Mouse (Mus musculus) heart, postnatal 36 days (tissue): ENCODE measurements around the gene Olfr1328. TPM values are rescaled to one million over a fixed set of nuclear protein-coding genes. Genes with fewer than 3 reads are reported as not detected.
"Not testable (repeated sequence)": the region's sequence is repeated elsewhere in the genome, so short reads cannot be mapped to it uniquely, and the experiment has no call there.

ENCODE experiments used
- DNase-seq, 2 experiments: peaks; one replicate each; pipeline ENCODE4 v3.0.0; 2021 to 2022
- intact Hi-C: fragments of 180-260 bp; cut with DNase I; formaldehyde crosslinking; loops from one replicate; pipeline ENCODE4 v1.15.1; 2025
- total RNA-seq, 2 experiments: library from RNA; stranded (reverse); gene quantifications; 2 replicates each; pipeline ENCODE4 v1.2.3; 2021

The Olfr1328 gene
- not detected for total RNA-seq

GRCm38 (mm10) chr4:118938512-118938911 lies at the start of gene Olfr1328:
Gene Olfr1328 (minus strand): TSS chr4:118938612.
- intact Hi-C loops: no loop called here

GRCm38 (mm10) chr4:118985291-118985690 lies 46.9 kb upstream of the Olfr1328 start:
- intact Hi-C loops: no loop called here

More at GRCm38 (mm10) chr4:118938512-118938911, at the start of gene Olfr1328:
- DNase-seq: no peak

GRCm38 (mm10) chr4:118973281-118973680 lies 34.9 kb upstream of the Olfr1328 start:
- intact Hi-C loops: no loop called here

More at GRCm38 (mm10) chr4:118985291-118985690, 46.9 kb upstream of the Olfr1328 start:
- no peak for DNase-seq

GRCm38 (mm10) chr4:118967711-118968110 lies 29.3 kb upstream of the Olfr1328 start:
- DNase-seq: no peak
- intact Hi-C loops: no loop called here

More at GRCm38 (mm10) chr4:118973281-118973680, 34.9 kb upstream of the Olfr1328 start:
- DNase-seq: no peak

DNA sequence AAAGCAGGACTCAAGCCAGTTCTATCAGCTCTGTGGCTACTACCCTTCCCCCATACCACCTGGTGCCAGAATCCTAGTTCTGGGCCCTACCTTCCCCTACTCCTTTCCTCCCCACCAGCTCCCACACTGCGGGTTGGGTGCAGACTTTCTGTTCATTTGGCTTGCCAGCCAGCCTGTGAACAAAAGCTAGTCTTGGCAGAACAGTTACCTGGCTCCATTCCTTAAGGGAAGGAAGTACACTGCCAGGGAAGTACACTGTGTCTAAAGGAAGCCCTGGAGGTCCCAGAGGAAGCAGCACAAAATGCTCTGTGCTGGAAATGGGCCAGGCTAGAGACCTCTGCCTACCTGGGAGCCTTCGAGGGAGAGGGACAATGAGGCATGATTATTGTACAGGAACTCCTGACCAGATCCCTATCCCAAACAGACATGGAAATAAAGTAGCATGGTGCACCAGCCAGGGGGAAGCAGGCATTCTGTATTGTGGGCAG lies 22.8 kb upstream of the Olfr1328 start, which contains the start of gene Lao1:
Gene Lao1 (plus strand): TSS at position 438 of the 488 bp plus-strand sequence.
- intact Hi-C loops: no loop called here
- peak; percentile 17 to 28 for DNase-seq

DNA sequence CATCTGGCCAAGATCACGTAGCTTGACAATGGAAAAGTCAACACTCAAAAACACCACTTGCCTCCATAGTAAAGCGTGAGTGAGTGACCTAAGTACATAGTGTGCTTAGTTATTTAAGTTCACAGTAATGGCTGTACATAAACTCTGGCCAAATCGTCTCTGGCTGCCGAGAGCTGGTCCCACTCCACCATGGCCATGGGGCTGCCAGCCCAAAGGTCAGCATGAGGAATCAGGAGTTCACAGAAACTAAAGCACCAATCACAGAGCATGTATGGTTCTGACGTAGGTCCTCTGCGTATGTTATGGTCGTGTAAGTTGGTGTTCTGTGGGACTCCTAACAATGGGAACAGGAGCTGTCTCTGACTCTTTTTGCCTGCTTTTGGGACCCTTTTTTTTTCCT lies 20.4 kb upstream of the Olfr1328 start:
- intact Hi-C loops: no loop called here
- no peak for DNase-seq

DNA sequence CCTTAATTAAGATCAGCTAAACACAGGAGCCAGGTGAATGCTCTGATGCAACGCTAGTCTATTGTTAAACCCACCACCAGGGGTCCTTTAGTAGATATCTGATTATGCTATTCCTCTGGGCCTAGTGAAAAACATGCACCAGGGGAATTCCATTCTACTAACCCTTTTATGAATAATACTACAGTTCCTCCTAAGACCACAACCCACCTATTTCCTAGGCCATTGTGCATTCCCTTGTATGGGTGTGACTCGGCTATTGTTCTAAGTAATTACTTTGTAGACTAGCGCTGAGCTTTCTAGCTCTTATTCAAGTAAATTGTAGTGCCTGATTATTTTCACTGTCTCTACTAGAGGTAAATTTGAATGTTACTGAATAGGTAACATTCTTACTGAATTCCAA lies 7.1 kb downstream of the Olfr1328 start:
- DNase-seq, intact Hi-C loops: not testable (repeated sequence)

- DNase-seq, intact Hi-C loops: not testable (repeated sequence)
These were observed 21.0 kb downstream of the Olfr1328 start, which contains the start of gene Olfr1329 for GRCm38 (mm10) chr4:118917365-118917764. Gene Olfr1329 (minus strand): TSS chr4:118917465.

DNA sequence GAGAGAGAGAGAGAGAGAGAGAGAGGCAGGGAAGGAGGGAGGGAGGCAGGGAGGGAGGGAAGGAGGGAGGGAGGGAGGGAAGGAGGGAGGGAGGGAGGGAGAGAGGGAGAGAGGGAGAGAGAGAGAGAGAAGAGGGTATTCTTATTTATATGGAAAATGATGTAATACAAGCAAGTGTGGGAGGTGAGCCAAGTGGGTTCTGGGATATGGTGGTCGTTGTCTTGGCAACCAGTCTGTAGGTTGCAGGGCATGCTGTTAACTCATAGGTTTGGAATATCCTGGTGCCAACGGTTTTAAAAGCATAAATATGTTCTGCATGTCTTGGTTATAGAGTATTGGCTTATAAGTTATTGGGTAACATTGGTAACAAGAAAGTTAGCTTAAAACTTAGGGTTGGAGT lies 36.4 kb downstream of the Olfr1328 start:
- DNase-seq: no peak
- intact Hi-C loops: no loop called here

DNA sequence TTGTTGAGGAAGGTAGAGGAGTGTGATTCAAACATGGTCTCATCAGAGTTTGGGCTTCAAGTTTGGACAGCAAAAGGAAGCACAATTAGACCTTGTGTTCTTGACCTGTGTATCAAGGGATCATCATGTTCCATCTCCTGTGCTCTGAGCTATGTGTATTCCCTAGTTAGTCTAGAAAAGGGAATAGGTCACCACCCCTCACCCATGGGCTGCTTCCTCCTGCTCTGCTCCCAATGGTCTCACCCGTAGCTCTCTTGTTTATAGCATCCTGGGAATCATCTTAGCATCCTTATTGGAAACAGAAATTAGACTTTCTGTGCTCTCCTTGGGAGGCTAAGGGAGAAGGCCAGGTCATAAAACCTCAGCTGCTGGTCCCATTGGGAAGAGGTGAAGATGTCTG lies 50.1 kb downstream of the Olfr1328 start, which contains the start of gene Olfr1330:
Gene Olfr1330 (plus strand): TSS at position 301 of the 400 bp plus-strand sequence.
- no peak for DNase-seq
- intact Hi-C loops: no loop called here

Other genes with a start within 250 kb of the Olfr1328 start
- not detected for gene Olfr1342, start 245.9 kb downstream of the Olfr1328 start, total RNA-seq
- gene Olfr1341, start 235.1 kb downstream of the Olfr1328 start, total RNA-seq: not detected
- gene Olfr1340, start 218.5 kb downstream of the Olfr1328 start, total RNA-seq: not detected
- not detected for gene Olfr1339, start 206.4 kb downstream of the Olfr1328 start, total RNA-seq
- gene Olfr1338, start 179.9 kb downstream of the Olfr1328 start, total RNA-seq: not detected
- not detected for gene Olfr1337, start 156.0 kb downstream of the Olfr1328 start, total RNA-seq
- gene Olfr1335, start 128.7 kb downstream of the Olfr1328 start, total RNA-seq: not detected
- not detected for gene Olfr1333, start 102.3 kb downstream of the Olfr1328 start, total RNA-seq
- gene Olfr1331, start 74.0 kb downstream of the Olfr1328 start, total RNA-seq: not detected
- not detected for gene Olfr1330, start 50.0 kb downstream of the Olfr1328 start, total RNA-seq
- not detected for gene Olfr1329, start 21.1 kb downstream of the Olfr1328 start, total RNA-seq
- gene Lao1, start 23.0 kb upstream of the Olfr1328 start, total RNA-seq: under 1 TPM; 0.28 to 0.38 TPM
- gene Slc2a1, start 170.1 kb upstream of the Olfr1328 start, total RNA-seq: 10 to 100 TPM in 1 of 2 experiments, 1 to 10 TPM in 1; 9.5 to 12.7 TPM
- 10 to 100 TPM; 20.0 to 21.5 TPM for gene Zfp691, start 235.6 kb upstream of the Olfr1328 start, total RNA-seq